Mouse (Mus musculus) adrenal gland, adult (tissue): ENCODE measurements around the gene Uggt2.
A peak's percentile ranks its signal among the peaks of the same experiment; 100 is the strongest.

ENCODE experiments used
- DNase-seq, 2 experiments: peaks; one replicate each; pipeline ENCODE4 v3.0.0; 2022 to 2023; ENCODE audit warnings: low spot score in 1 of 2; ENCODE audit not compliant: inconsistent age in 2 of 2

The Uggt2 gene

DNA sequence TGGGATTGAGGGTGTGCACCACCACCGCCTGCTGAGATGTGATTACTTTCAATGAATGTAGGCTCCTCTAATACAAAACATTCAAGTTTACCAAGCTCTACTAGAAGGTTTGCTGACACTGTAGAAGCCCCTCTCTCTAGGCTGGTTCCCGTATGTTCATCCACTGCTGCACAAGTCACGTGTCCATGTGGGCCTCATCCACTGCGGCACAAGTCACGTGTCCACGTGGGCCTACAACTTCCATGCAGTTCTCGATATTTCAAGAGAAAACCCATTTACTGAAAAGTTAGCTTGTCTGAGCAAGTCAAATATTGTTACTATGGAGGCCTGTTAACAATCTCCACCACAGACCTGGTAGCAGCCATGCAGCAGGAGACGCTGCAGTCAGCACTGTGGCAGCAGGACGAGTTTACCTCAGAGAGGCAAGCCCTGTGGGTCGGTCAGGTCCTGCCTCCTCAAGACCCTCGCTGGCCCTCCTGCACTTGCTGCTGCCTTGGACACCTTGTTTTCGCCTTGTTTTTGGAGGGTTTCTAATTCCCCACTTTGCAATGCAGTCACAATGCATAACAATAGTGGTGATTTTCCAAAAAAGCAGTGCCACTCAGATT lies 62.0 kb downstream of the Uggt2 start:
- no peak for DNase-seq

DNA sequence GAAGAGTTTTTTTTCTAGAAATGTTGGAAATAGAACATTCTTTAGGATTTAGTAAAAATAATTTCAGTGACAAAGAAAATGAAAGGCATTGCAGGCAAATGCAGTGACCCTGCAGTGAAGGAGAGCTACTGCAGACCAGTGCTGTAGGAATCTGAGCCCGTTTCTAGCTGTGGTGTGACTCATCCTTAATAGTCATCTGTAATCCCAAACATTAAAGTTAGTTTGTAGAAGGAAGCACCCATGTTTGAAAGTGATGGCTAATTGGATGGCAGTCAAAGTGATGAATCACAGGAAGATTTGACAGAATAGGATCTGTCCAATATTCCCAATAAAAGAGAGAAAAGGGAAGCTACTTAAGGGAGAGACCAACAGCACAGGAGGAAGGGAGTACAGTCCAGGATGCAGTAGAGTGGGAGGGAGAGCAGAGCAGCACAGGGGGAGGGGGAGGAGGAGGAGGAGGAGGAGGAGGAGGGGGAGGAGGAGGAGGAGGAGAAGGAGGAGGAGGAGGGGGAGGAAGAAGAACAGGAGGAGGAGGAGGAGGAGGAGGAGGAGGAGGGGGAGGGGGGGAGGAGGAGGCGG lies 71.5 kb downstream of the Uggt2 start:
- DNase-seq = peak in 1 of 2 experiments; percentile 35

DNA sequence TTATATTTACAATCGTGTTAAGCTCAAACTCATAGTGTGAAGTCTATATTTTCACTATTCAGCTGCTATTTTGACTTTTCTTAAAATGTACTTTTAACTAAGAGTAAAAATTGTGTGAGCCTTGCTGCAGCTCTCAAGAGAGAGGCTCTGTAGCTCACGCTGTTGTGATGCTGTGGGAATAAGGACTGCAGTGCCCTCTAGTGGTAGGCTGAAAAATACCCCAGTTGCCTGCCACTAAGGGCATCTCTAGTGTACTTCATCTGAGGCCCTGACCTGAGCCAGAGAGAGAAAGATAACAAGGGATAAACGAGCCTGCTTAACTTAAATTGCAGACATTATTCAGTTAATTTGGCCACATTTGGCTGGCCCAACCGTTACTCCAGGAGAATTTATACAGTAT lies 72.1 kb downstream of the Uggt2 start:
- peak; percentile 61 to 87 for DNase-seq

DNA sequence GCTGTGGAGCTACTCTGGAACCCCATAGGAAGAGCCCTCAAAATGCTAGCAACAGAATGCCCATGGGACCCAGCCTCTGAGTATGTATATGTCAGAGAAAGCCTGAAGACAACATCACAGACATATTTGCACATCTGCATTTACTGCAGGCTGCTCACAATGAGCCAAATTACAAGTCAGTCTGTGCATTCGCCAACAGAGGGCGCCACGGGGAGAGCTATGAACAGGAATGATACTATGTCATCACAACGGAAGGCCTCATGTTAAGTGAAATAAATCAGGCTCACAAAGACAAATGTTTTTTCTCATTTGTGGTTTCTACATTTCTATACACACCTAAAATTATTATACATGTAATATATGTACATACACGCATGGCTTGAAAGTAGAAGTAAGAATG lies 73.3 kb downstream of the Uggt2 start:
- no peak for DNase-seq

DNA sequence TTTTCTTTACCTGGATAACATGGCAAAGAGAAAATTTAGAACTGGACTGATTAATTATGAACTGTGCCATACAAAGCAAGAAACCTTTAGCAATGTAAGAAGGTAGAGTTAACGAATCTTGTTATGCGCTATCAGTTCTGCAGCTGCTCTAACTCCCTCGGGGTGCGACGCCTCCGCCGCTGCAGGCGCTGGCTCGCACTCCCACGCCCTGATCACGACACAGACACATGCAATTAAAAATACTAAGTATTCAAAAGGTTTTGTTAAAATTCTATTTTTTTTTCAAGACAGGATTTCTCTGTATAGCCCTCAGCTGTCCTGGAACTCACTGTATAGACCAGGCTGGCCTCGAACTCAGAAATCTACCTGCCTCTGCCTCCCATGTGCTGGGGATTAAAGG lies 85.7 kb downstream of the Uggt2 start:
- no peak for DNase-seq

DNA sequence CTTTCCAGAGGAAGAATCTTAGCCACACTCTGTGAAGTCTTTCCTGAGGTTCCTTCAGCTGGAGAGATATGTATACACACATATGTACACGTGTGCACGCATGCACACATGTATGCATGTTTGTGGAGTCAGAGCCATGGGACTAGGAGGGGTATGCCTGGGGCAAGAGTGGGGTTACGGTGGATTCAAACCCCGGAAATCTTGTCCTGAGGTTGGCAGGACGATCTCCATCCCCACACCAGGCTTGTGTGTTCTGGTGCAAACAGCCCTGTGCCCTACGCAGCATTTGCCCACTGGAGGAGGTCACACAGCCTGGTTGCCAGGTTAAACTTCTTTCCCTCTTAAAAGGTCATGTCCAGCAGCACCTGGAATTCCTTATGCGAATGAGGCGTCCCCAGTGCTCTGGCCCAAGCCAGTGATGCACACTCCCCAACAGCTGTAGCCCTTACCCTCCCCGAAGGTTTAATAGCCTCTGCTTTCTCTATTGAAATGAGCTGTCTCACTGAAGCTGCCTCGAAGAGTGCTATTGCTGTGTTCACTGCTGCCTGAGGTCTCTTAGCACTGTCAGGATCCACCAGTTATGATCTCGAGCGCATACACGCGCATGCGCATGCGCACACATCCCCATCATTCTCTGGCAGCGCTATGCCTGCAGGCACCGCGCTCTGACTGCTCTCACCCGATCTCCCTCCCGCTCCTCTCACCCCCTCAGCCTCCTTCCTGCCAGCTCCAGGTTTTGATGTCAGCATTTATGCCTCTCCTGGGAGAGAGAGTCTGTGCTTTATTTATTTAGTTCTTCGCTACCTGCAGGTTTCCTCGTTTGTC lies 86.4 kb downstream of the Uggt2 start:
- DNase-seq = peak; percentile 48 to 67

DNA sequence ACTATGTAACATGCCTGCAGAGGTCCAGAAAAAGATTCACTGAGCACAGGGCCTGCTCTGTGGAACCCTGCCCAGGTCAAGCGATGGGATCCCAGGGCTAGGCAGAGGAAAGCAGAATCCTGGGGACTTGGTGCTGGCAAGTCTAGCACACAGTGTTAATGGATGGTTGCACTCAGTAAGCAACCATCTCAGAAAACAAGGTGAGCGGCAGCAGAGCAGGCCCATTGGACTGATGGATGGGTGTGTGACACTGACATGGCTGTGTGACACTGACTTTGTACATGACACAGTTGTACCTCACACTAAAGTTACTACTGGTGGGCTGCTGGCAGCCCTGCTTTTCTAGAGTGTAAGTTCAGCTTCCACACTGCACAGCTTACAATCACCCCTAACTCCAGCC lies 89.7 kb downstream of the Uggt2 start:
- DNase-seq = no peak

DNA sequence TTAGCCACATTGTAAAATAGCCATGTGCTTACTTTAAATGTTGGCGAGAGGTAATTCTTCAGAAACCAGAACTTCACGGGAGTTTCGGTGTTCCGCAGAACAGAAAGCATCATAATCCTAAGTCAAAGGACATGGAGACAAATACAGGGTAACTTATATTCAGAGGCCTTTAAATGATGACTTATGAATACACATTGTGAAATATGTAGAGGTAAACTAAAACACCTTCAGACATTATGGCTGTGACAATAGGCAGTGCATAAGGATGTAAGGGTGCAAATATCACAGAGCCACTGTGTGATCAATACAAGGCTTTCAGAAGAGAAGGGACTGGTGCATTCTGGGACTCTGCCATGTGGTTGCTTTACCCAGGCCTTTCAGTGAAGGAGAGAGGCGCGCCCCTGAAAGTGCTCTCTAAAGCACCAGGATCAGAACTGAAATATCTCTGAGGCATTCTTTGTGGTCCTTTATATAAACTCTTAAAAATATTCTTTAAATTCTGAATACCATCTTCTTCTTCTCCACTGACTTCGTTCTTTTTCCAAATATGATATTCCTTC lies 91.1 kb downstream of the Uggt2 start:
- peak in 1 of 2 experiments; percentile 34 for DNase-seq

DNA sequence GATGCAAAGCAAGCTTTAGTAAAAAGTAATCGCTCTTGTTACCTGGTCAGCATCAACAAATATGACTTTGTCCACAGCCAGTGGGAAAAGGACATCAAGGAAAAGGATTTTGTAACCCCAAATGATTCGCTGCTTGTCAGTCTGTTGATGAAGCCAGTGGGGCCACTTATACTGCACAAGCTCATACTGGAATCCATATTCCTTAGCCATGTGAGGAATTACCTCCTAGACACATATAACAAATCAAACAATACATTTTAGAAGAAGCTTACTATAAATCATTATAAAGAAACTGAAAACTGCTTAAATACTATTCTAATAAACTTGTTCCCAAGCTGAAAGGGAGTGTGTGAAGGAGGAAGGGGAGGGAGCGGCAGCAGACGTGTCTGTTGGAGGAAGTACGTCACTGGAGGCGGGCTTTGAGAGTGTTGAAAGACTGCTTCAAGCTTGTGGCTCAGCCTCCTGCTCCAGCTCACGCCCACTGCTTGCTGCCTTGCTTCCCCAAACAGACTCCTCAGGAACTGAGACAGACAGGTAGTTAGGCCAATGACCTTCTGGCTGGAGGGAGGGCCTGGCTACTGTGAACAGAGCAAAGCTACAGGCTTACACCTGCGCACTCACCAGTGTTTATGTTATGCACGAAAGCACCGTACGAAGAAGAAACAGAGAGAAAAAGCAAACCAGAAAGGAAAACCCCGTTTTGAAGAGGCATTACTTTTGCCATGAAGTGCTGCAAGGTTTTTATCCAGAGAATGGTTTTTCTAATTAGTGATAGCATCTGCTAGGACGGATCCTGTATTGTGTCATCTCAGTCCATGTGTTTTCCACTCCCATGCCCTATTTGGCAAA lies 91.9 kb downstream of the Uggt2 start:
- DNase-seq = peak; percentile 97 to 99

DNA sequence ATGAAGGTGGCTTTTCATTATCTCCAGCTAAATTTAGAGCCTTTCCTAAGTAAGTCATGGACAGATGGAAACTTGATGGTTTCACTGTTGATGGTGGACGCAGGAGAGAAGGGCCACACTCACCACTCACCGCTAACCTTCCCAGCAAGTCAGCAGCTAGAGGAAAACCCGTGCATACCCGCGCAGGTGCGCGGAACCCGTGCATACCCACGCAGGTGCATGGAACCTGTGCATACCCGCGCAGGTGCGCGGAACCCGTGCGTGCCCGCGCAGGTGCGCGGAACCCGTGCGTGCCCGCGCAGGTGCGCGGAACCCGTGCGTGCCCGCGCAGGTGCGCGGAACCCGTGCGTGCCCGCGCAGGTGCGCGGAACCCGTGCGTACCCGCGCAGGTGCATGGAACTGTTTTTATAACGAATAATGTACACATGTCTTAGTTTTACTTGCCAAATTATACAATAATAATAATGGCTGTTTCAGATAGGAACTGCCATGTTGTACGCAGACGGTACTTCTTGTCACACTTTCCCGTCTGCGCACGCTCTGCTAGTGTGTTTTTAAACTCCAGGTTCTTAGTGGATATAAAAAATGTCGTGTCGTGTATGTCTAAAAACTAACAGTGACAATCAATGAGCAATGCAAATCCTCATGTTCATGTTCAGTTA lies 92.7 kb downstream of the Uggt2 start:
- peak in 1 of 2 experiments; percentile 55 for DNase-seq

DNA sequence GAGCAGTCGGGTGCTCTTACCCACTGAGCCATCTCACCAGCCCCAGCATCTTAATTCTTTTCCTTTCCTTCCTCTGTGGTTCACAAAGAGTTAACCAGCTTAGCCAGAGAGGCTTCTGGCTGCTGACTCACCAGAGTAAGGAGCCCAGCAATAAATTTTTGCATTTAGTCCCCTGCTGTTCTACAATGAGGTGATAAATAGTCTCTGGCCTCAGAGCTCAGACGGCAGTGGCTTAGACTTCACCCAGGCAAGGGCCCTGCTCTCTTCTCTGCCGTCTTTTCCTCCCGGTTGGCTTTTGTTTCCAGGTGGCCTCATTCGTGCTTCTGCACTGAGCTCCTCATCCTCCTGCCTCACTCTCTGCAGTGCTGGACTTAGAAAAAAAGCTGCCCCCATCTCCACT lies 93.4 kb downstream of the Uggt2 start:
- DNase-seq = peak in 1 of 2 experiments; percentile 59

DNA sequence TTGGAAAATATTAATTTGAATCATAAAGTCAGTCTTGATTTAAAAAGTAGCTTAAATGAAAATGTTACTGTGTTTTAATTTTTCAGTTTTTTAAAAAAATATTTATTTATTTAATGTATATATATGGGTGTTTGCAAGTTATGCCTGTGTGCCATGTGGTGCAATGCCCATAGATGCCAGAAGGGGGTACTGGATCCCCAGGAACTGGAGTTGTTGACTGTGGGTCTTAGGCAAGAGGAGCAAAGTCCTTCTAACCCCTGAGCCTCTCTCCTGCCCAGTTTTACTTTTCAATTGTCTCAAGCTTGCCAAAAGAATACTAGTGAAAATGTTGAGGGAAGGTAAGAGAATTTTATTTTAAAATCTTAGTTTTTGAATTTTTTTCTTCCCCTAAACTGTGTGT lies 95.9 kb downstream of the Uggt2 start:
- peak in 1 of 2 experiments; percentile 66 for DNase-seq

DNA sequence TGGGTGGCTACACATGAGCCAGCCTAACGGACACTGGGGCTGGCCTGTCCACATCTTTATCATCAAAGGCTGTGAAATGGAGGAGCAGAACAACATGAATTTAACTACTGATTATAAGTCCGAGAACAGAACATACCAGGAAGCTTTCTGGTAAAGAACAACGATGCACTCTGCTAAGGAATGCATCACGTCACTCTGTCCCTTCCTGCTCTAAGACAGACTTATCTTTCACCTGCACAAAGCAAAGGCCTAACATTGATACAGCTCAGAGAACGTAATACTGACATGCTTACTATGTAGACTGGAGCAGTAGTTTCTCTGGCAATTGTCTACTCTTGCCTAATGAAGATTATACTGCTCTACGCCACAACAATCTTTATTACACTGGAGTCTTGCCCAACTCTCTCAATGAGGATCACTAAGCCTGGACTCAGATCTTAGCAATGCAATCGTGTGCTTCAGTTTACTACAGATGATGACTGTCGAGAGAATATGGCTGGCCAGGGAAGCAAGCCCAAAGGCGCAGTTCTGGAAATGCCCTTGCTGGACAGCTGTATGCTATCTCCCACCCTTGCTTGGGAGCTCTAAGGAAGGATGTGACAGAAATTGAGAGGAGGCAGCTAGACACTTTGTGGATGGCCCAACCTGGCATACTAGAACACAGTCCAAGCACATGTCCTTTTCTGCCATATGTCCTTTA lies 103.9 kb downstream of the Uggt2 start:
- no peak for DNase-seq

DNA sequence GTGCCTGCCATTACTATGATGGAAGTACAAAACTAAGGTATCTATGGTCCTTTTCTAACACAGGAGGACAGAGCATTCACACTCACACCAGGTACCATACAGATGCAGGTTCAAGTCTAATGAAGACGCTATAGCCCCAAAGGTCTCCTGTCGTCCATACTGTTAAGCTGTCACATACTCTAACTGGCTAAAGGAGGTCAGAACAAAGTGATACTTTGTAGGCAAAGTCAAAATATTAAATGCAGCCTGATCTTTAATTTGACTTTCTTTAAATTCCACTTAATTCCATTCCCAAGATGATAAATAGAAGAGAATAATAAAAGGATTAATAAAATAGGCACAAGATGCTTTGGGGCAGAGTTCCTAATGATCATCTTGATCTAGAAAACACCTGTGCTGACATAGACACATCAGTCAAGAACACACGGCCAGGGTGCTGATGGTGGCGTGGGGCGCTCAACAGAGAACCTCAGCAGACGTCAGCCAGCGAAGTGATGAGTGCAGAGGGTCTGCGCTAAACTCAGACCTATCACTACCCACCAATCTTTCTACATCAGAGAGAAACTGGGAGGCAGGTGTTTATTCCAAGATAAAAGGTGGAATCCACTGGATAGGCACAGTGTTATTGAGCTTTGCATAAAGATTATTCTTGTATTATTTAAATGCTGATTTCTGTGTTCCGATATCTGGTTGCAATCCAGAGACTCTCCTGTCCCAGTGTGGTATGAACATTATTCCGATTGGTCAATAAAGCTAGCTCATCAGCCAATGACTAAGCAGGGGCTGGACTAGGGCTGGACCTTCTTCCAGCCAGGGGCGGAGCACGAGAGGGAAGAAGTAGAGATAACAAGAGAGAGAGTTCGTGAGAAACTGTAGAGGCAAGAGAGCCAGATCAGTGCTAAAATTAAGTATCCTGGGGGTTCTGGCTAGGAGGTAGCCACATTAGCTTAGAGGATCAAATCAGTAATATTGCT lies 111.4 kb downstream of the Uggt2 start:
- peak; percentile 31 to 66 for DNase-seq

DNA sequence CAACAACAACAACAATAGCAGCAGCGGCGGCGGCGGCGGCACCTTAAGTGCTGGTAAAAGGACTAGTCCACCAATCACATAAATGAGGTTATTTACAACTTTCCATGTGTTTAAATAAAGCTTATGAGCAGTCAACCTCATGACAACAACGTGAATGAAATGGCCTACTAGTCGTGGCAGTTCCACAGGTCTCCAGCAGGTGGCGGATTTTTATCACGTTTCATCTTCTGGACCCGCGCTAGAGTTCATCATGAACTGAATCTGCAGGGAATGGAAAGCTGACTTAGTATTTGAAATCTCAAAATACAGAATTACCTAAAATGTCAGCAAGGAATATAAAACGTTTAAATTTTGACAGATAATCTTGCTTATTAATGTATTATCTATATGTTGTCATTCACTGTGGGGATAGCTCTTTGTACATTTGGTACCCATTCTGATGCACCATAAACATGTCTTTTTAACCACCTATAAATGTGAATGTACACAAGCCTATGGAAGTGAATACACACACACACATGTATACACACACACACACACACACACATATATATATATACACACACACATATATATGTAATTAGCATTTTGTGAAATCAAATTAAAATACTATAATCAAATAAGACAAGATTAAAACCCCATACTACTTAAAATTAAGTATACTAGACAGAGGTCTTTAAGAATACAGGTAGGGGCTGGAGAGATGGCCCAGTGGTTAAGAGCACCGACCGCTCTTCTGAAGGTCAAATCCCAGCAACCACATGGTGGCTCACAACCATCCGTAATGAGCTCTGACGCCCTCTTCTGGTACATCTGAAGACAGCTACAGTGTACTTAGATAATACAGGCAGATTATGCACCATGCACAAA lies 112.3 kb downstream of the Uggt2 start:
- DNase-seq = peak; percentile 61 to 91

DNA sequence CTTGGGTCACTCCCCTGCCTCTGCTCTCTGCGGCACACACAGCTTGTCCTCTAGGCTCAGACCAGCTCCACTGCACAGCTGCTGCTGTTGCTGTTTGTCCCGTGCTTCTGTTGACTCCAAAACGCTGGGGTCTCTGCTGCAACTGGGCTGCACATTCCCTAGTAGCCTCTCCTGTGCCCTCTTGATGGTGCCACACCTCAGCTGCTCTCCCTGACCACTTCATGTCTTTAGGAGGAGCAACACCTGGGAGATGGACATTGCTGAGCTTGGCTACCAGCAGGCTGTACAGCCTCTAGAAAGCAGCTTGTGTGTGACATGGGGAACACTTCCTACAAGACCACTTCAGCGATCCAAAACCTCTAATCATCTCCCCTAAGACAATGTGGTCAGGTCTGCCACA lies 115.1 kb downstream of the Uggt2 start:
- DNase-seq = no peak

DNA sequence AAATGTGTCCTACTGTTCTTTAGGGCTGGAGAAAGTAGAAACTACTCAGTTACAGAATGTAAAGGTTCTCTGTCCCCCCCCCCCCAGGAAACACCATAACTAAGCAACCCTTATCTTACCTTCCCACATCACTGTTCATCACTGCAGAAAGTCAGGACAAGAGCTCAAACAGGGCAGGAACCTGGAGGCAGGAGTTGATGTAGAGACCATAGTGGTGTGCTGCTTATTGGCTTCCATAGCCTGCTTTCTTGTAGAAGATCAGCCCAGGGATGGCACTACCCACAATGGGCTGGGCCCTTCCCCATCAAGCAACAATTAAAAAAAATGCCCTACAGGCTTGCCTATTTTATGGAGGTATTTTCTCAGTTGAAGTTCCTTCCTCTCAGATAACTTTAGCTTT lies 115.8 kb downstream of the Uggt2 start:
- DNase-seq = no peak
